Comparison of ENCODE assay signal across 8 mouse cellular contexts in the genomic region with DNA sequence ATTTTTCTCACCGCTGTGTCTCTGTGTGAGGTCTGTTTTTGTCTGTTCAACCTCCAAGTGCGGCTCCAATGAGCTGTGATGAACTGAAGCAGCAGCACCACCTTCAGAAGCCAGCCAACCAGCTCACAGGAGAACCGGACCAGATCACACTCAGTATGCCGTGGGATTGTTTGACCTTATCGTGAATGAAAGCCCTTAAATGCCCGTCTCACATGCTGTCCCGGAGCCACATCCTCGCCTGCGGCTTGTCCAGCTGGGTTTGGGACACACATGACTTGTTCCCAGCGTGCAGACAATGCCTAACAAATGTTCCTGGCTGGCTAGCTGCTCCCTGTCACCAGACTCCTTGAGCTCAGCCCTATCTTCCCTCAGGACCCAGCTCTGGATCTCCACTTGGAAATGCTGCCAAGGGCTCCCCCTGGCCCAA. TPM values are rescaled to one million over a fixed set of nuclear protein-coding genes. Genes with fewer than 3 reads are reported as not detected.
A peak's percentile ranks its signal among the peaks of the same experiment; 100 is the strongest.
DNase-seq lines count a peak whose midpoint lies in the region; ATAC-seq and TF ChIP-seq lines count a peak whose summit lies in the region.

No protein-coding gene starts in this region.

- peaks cover 6% of the 10 kb centered on the region; the same call in 1 of the 2 replicates for H3K79me2 ChIP-seq in macrophage (ENCODE audit: inconsistent target)

- H3K4me1 ChIP-seq in forebrain, embryonic 11.5 days (replicated peaks; ENCODE audit: control insufficient read depth, insufficient read depth, low read length), result peaks cover 22% of the 10 kb centered on the region
- peaks cover 43% of the 10 kb centered on the region for H3K4me1 ChIP-seq in hindbrain, embryonic 12.5 days
- peaks cover 22% of the 10 kb centered on the region for H3K4me1 ChIP-seq in liver, postnatal 0 days (ENCODE audit: insufficient read depth)

- no peak overlapping the region for H3K4me2 ChIP-seq in forebrain, embryonic 11.5 days (ENCODE audit: low read depth, low read length, severe bottlenecking)
- no peak overlapping the region for H3K4me2 ChIP-seq in hindbrain, embryonic 12.5 days (replicated peaks)
- no peak overlapping the region for H3K4me2 ChIP-seq in liver, postnatal 0 days (ENCODE audit: low read depth, low read length)

- H3K27ac ChIP-seq in forebrain, embryonic 11.5 days (ENCODE audit: low read depth, low read length), result no peak overlapping the region
- H3K27ac ChIP-seq in hindbrain, embryonic 12.5 days, result peak overlapping the region; percentile 75
- peak overlapping the region; percentile 96 for H3K27ac ChIP-seq in macrophage
- H3K27ac ChIP-seq in liver, postnatal 0 days (ENCODE audit: low read depth), result no peak overlapping the region

- no peaks in the 10 kb centered on the region for H3K36me3 ChIP-seq in forebrain, embryonic 11.5 days (ENCODE audit: control insufficient read depth, insufficient read depth, low read length)
- H3K36me3 ChIP-seq in hindbrain, embryonic 12.5 days, result no peaks in the 10 kb centered on the region
- H3K36me3 ChIP-seq in macrophage (ENCODE audit: inconsistent target), result no peaks in the 10 kb centered on the region
- no peaks in the 10 kb centered on the region for H3K36me3 ChIP-seq in liver, postnatal 0 days (replicated peaks; ENCODE audit: insufficient read depth, low read length)

- 49% methylated on average over 10 of the region's 10 CpGs for WGBS in forebrain, embryonic 11.5 days
- 18% methylated on average over 10 of the region's 10 CpGs for WGBS in hindbrain, embryonic 12.5 days
- 92% methylated on average over 10 of the region's 10 CpGs for WGBS in macrophage (ENCODE audit: missing documents)
- WGBS in liver, postnatal 0 days (ENCODE audit: insufficient replicate concordance), result 73% methylated on average over 10 of the region's 10 CpGs

- H3K9ac ChIP-seq in forebrain, embryonic 11.5 days (ENCODE audit: low read length), result no peak overlapping the region
- peak overlapping the region; percentile 27; the same call in 1 of the 2 replicates for H3K9ac ChIP-seq in hindbrain, embryonic 12.5 days
- H3K9ac ChIP-seq in liver, postnatal 0 days (replicated peaks), result no peak overlapping the region

- H3K4me3 ChIP-seq in forebrain, embryonic 11.5 days (ENCODE audit: low read depth, low read length), result no peak overlapping the region
- no peak overlapping the region for H3K4me3 ChIP-seq in hindbrain, embryonic 12.5 days
- no peak overlapping the region for H3K4me3 ChIP-seq in macrophage (ENCODE audit: inconsistent target)
- H3K4me3 ChIP-seq in liver, postnatal 0 days (ENCODE audit: low read depth, low read length), result no peak overlapping the region

- H3K9me3 ChIP-seq in forebrain, embryonic 11.5 days (ENCODE audit: control insufficient read depth, low read length), result no peaks in the 10 kb centered on the region
- no peaks in the 10 kb centered on the region for H3K9me3 ChIP-seq in hindbrain, embryonic 12.5 days (replicated peaks)
- H3K9me3 ChIP-seq in liver, postnatal 0 days (ENCODE audit: low read length), result no peaks in the 10 kb centered on the region

- no peak for TF ChIP-seq CTCF in liver, postnatal 0 days (IDR thresholded peaks at IDR 0.05; ENCODE audit: low read depth)

- peak; percentile 56 for DNase-seq in retina, postnatal 1 day
- no peak for DNase-seq in retina, embryonic 14.5 days (ENCODE audit: low spot score)
- DNase-seq in forebrain, embryonic 11.5 days (ENCODE audit: low spot score), result no peak
- no peak for DNase-seq in urinary bladder, adult 18-20 months (ENCODE audit: low spot score in 2 of 2)
- DNase-seq in liver, postnatal 0 days, result no peak
- DNase-seq in adrenal gland, adult 2 months, result no peak

- TF ChIP-seq EP300 in liver, postnatal 0 days (IDR thresholded peaks at IDR 0.05; ENCODE audit: low read depth), result no peak

- no peaks in the 10 kb centered on the region for H3K27me3 ChIP-seq in forebrain, embryonic 11.5 days (ENCODE audit: control insufficient read depth, insufficient read depth, low read length)
- no peaks in the 10 kb centered on the region for H3K27me3 ChIP-seq in hindbrain, embryonic 12.5 days
- H3K27me3 ChIP-seq in liver, postnatal 0 days (ENCODE audit: insufficient read depth, low read length), result no peaks in the 10 kb centered on the region

- ATAC-seq in forebrain, embryonic 11.5 days (replicated peaks; ENCODE audit: low FRiP score), result 0 out of 2 replicates have a peak, but pooled peaks have one; percentile 7
- 0 out of 2 replicates have a peak, but pooled peaks have one; percentile 15 for ATAC-seq in hindbrain, embryonic 12.5 days (ENCODE audit: low FRiP score)
- no peak for ATAC-seq in liver, postnatal 0 days

RNA-seq across cellular contexts. Expression of a gene that starts 47.7 kb away (rescaled TPM):
- polyA plus RNA-seq in forebrain, embryonic 11.5 days (2014; fragmentation: Nextera tagmentation; extraction: Ambion mirVana), result 19.4 and 28.0 TPM in 2 replicates
- polyA plus RNA-seq in hindbrain, embryonic 12.5 days (2016; fragmentation: Nextera tagmentation; extraction: Ambion mirVana), result 16.5 and 17.7 TPM in 2 replicates
- 100 to 1,000 TPM in 15 of 26 experiments, 10 to 100 TPM in 11; 37.6 to 232 (median 114) TPM for total RNA-seq in macrophage (2018; cell fraction: chromatin; rRNA removed)
- 100 to 1,000 TPM in 16 of 26 experiments, 10 to 100 TPM in 10; 68.0 to 298 (median 132) TPM for total RNA-seq in macrophage (2018; cell fraction: cytosol; rRNA removed)
- total RNA-seq in macrophage (2018; cell fraction: nucleus; rRNA removed), result 100 to 1,000 TPM in 22 of 26 experiments, 10 to 100 TPM in 4; 58.9 to 356 (median 241) TPM
- 24.7 to 56.1 TPM (median 49.7 TPM) in 3 replicates for polyA plus RNA-seq in macrophage (2018)
- polyA plus RNA-seq in liver, postnatal 0 days (2015; fragmentation: Nextera tagmentation; extraction: Ambion mirVana), result 1.5 and 3.2 TPM in 2 replicates
- total RNA-seq in adrenal gland, adult 2 months (2021), result 10 to 100 TPM in 1 of 2 experiments, 1 to 10 TPM in 1; 6.3 to 10.7 TPM
- polyA plus RNA-seq in adrenal gland, adult 2 months (2012; rRNA removed), result 13.9 and 21.4 TPM in 2 replicates

Comparison
In these comparisons a context has a peak if more than half of its experiments do, and no peak if none do; other contexts are left out.
1. H3K27ac ChIP-seq: peak in hindbrain, embryonic 12.5 days (single experiment) and macrophage (single experiment); none in forebrain, embryonic 11.5 days (single experiment) and liver, postnatal 0 days (single experiment).